Mouse (Mus musculus): Measurements from ENCODE around the gene Gm5483. TPM values are rescaled to one million over a fixed set of nuclear protein-coding genes. Genes with fewer than 3 reads are reported as not detected.

Gm5483 gene
- polyA plus RNA-seq (2012; rRNA removed), result not detected in 2 replicates

GRCm38 (mm10) chr16:36183912-36184311 lies at the start of gene Gm5483:
Gene Gm5483, plus strand, starts transcription at chr16:36184212.

GRCm38 (mm10) chr16:36156402-36156975 lies 27.5 kb upstream of the Gm5483 start, which contains the start of gene Stfa2l1:
Gene Stfa2l1, plus strand, starts transcription at chr16:36156811.

GRCm38 (mm10) chr16:36209967-36210453 lies 26.0 kb downstream of the Gm5483 start, which contains the start of gene Gm5416:
Gene Gm5416, plus strand, starts transcription at chr16:36210403.

GRCm38 (mm10) chr16:36221168-36221567 lies 37.2 kb downstream of the Gm5483 start, which contains the start of gene 2010005H15Rik:
Gene 2010005H15Rik, plus strand, starts transcription at chr16:36221468.

Other genes with a start within 250 kb of the Gm5483 start
- 0.77 and 1.0 TPM in 2 replicates for gene Parp9, start 245.7 kb upstream of the Gm5483 start, polyA plus RNA-seq (2012; rRNA removed)
- 1.2 and 1.7 TPM in 2 replicates for gene Dtx3l, start 245.1 kb upstream of the Gm5483 start, polyA plus RNA-seq (2012; rRNA removed)
- gene Kpna1, start 205.5 kb upstream of the Gm5483 start, polyA plus RNA-seq (2012; rRNA removed), result 1.2 and 1.5 TPM in 2 replicates
- gene Wdr5b, start 143.0 kb upstream of the Gm5483 start, polyA plus RNA-seq (2012; rRNA removed), result 0.13 and 0.45 TPM in 2 replicates
- 9.8 and 14.6 TPM in 2 replicates for gene Fam162a, start 112.6 kb upstream of the Gm5483 start, polyA plus RNA-seq (2012; rRNA removed)
- gene Ccdc58, start 112.5 kb upstream of the Gm5483 start, polyA plus RNA-seq (2012; rRNA removed), result 0.70 and 1.1 TPM in 2 replicates
- 0.22 and 0.31 TPM in 2 replicates for gene Csta1, start 53.0 kb upstream of the Gm5483 start, polyA plus RNA-seq (2012; rRNA removed)
- not detected in 2 replicates for gene Stfa2l1, start 27.4 kb upstream of the Gm5483 start, polyA plus RNA-seq (2012; rRNA removed)
- not detected in 2 replicates for gene Gm5416, start 26.2 kb downstream of the Gm5483 start, polyA plus RNA-seq (2012; rRNA removed)
- gene 2010005H15Rik, start 37.3 kb downstream of the Gm5483 start, polyA plus RNA-seq (2012; rRNA removed), result not detected in 2 replicates
- gene Stfa1, start 92.7 kb downstream of the Gm5483 start, polyA plus RNA-seq (2012; rRNA removed), result not detected in 2 replicates
- not detected in 2 replicates for gene BC117090, start 150.1 kb downstream of the Gm5483 start, polyA plus RNA-seq (2012; rRNA removed)
- not detected in 2 replicates for gene BC100530, start 183.5 kb downstream of the Gm5483 start, polyA plus RNA-seq (2012; rRNA removed)
- gene Stfa2, start 224.2 kb downstream of the Gm5483 start, polyA plus RNA-seq (2012; rRNA removed), result not detected in 2 replicates